Mouse (Mus musculus) heart, embryonic 16.5 days (tissue): Measurements from ENCODE around the gene Akain1. TPM values are rescaled to one million over a fixed set of nuclear protein-coding genes. Genes with fewer than 3 reads are reported as not detected.

Experiments
- ATAC-seq: fragments of 200-750 bp; cut with Nextera tagmentation; replicated peaks from 2 replicates; pipeline ENCODE4 v1.8.0; 2017; ENCODE audit warnings: moderate number of reproducible peaks; ENCODE audit not compliant: insufficient read depth, low FRiP score; ENCODE audit errors: extremely low read depth
- H3K27ac ChIP-seq: fragments of 300-500 bp; sonication (generic); 2 replicates; pipeline ENCODE4 v1.5.1; 2014; ENCODE audit warnings: mild to moderate bottlenecking, low read length, control low read depth, moderate library complexity
- H3K27me3 ChIP-seq: fragments of 300-500 bp; sonication (generic); 2 replicates; pipeline ENCODE4 v1.6.1; 2014; ENCODE audit warnings: low read length, mixed read lengths; ENCODE audit not compliant: control insufficient read depth, insufficient read depth
- H3K36me3 ChIP-seq: fragments of 300-500 bp; sonication (generic); 2 replicates; pipeline ENCODE4 v1.6.1; 2014; ENCODE audit not compliant: control insufficient read depth, insufficient read depth
- H3K4me1 ChIP-seq: fragments of 300-500 bp; sonication (generic); 2 replicates; pipeline ENCODE4 v1.6.1; 2014; ENCODE audit warnings: low read length, mixed read lengths; ENCODE audit not compliant: control insufficient read depth, insufficient read depth
- H3K4me2 ChIP-seq: fragments of 300-500 bp; sonication (generic); 2 replicates; pipeline ENCODE4 v1.6.1; 2014; ENCODE audit warnings: low read depth, mild to moderate bottlenecking, control low read depth, low read length
- H3K4me3 ChIP-seq: fragments of 300-500 bp; sonication (generic); 2 replicates; pipeline ENCODE4 v1.5.1; 2014; ENCODE audit warnings: mild to moderate bottlenecking, control low read depth, low read length
- H3K9ac ChIP-seq: fragments of 300-500 bp; sonication (generic); 2 replicates; pipeline ENCODE4 v1.6.1; 2014; ENCODE audit warnings: low read length, control low read depth
- H3K9me3 ChIP-seq: fragments of 300-500 bp; sonication (generic); replicated peaks from 2 replicates; pipeline ENCODE4 v1.6.1; 2016; ENCODE audit warnings: low read length; ENCODE audit not compliant: control insufficient read depth
- WGBS: fragments of 180-500 bp; shearing (Covaris S2); extraction: QIAGEN DNeasy Blood & Tissue Kit; methylation state at CpG from one replicate; pipeline ENCODE4 v1.1.7; 2014; 5-methylcytosine and 5-hydroxymethylcytosine counted together
- polyA plus RNA-seq: library from polyadenylated mRNA; unstranded; fragments of >200 nt; fragmentation: Nextera tagmentation; extraction: Ambion mirVana; gene quantifications from 2 replicates; pipeline ENCODE4 v1.2.1, GENCODE M21; 2015

Akain1 gene
- polyA plus RNA-seq, 1 experiment from 2014 or later = 0.05 TPM

DNA sequence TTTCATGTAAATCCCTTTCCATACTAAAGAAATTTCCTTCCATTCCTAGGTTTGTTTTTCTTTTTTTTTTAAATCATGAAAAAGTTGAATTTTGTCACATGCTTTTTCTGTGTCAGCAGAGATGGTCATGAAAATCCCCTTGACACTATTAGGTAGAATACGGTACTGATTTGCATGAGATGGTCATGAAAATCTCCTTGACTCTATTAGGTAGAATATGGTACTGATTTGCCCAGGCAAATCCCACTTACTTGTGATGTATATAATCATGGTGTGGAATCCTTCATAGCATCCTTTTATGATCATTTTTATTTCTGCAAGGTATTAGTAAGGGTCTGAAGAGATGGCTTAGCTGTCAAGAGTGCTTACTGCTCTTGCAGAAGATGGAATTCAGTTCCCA, 17.5 kb upstream of the Akain1 start:
- no peak overlapping the region for H3K9ac ChIP-seq
- 7% methylated on average over 1 of the region's 1 CpGs for WGBS
- no peaks in the 10 kb centered on the region for H3K36me3 ChIP-seq
- H3K4me2 ChIP-seq = no peak overlapping the region
- H3K4me3 ChIP-seq = no peak overlapping the region
- ATAC-seq = no peak
- H3K27ac ChIP-seq = no peak overlapping the region
- H3K9me3 ChIP-seq = no peaks in the 10 kb centered on the region
- no peaks in the 10 kb centered on the region for H3K4me1 ChIP-seq
- H3K27me3 ChIP-seq = no peaks in the 10 kb centered on the region

- H3K4me3 ChIP-seq = no peak overlapping the region
- no peak overlapping the region for H3K27ac ChIP-seq
- no peaks in the 10 kb centered on the region for H3K36me3 ChIP-seq
- no peak overlapping the region for H3K4me2 ChIP-seq
- H3K9ac ChIP-seq = no peak overlapping the region
- H3K4me1 ChIP-seq = peaks cover 13% of the 10 kb centered on the region
- WGBS = 60% methylated on average over 5 of the region's 5 CpGs
- ATAC-seq = no peak
- no peaks in the 10 kb centered on the region for H3K9me3 ChIP-seq
- peaks cover 15% of the 10 kb centered on the region for H3K27me3 ChIP-seq
These were observed 1.3 kb upstream of the Akain1 start for GRCm38 (mm10) chr17:69437836-69438235.

DNA sequence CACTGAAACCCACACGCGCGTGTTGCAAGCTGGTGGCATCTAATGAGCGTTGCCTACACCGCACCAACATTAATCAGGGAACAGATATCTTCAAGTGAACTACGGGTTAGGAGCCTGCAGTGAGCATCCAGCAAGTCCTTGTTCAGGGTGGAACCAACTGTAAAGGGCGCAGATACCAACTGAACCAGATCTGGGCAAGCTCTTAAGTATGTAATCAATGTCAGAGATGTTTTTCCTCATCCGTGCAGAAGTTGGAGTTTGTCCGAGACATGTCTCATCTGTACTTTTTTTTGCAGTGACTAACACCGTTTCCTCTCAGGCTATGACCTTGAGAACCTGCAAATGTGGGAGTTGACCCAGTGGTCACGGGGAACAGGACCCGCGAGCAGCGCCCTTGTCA, 640 bp upstream of the Akain1 start:
- peaks cover 15% of the 10 kb centered on the region for H3K27me3 ChIP-seq
- peaks cover 13% of the 10 kb centered on the region for H3K4me1 ChIP-seq
- H3K36me3 ChIP-seq = no peaks in the 10 kb centered on the region
- H3K9ac ChIP-seq = peak overlapping the region; percentile 31; the same call in 1 of the 2 replicates
- peak overlapping the region; percentile 43; the same call in 1 of the 2 replicates for H3K27ac ChIP-seq
- H3K9me3 ChIP-seq = no peaks in the 10 kb centered on the region
- peak overlapping the region; percentile 60 for H3K4me3 ChIP-seq
- WGBS = 28% methylated on average over 14 of the region's 14 CpGs
- peak overlapping the region; percentile 88 for H3K4me2 ChIP-seq
- ATAC-seq = no peak

DNA sequence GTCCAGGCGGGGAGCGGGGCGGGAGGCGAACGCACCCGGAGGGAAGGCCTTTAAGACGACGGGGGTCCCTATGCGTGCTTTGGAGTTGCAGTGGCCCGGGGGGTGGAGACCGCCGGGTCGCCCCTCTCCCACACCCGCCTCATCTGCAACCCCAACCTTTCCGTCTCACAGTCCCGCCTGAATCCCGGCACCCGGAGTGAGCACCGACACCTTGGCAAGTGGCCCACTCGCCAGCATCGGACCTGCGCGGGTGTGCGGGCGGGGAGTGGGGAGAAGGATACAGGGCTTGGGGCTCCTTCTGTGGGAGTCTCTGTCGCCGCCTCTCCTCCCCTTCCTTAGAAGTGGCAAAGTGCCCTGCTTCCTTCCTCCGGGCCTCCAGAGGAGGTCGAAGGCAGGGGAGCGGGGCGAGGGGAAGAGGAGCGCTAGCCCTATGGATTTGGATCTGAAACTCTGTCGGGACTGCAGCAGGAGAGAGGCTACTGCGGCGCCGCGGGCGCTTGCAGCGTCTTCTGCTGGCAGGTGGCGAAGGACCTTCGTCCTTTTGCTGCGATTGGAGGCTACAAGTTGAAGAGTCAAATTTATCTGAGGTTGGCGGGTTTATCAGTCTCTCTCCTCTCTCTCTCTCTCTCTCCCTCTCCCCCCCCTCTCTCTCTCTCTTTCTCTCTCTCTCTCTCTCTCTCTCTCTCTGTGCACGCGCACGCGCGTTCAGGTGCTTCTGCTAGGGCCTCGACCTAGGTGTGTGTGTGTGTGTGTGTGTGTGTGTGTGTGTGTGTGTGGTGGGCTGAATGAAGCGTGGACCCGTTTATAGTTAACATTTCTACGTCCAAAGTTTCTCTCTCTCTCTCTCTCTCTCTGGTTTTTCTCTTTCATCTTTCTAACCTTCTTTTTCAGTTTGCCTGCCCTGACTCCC, 700 bp downstream of the Akain1 start:
- peak overlapping the region; percentile 88 for H3K4me2 ChIP-seq
- H3K9me3 ChIP-seq = no peaks in the 10 kb centered on the region
- H3K27ac ChIP-seq = no peak overlapping the region
- H3K36me3 ChIP-seq = no peaks in the 10 kb centered on the region
- WGBS = under 1% methylated on average over 47 of the region's 52 CpGs
- ATAC-seq = 0 out of 2 replicates have a peak, but pooled peaks have one; percentile 23
- peaks cover 15% of the 10 kb centered on the region for H3K27me3 ChIP-seq
- H3K9ac ChIP-seq = no peak overlapping the region
- H3K4me1 ChIP-seq = peaks cover 13% of the 10 kb centered on the region
- H3K4me3 ChIP-seq = peak overlapping the region; percentile 60

DNA sequence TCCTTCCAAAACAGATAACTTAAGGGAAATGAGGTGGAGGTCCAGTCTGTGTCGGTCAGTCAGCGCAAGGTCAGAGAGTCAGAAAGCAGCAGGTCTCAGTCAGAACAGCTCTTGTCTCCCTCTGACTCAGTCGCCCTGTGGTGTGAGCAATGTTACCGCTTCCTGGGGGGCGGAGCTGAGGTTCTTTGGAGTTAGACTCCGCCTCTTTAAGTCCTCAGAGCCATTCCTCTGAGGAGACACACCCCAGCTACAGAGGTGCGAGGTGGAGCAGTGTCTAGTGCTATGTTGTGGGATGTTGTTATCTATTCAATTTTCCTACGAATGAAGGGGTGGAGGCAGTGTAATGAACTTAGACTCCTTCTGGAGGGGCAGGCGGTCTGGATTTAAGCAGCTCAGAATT, 1.9 kb downstream of the Akain1 start:
- H3K9ac ChIP-seq = no peak overlapping the region
- H3K4me1 ChIP-seq = peaks cover 13% of the 10 kb centered on the region
- no peak for ATAC-seq
- H3K36me3 ChIP-seq = no peaks in the 10 kb centered on the region
- no peak overlapping the region for H3K27ac ChIP-seq
- peaks cover 15% of the 10 kb centered on the region for H3K27me3 ChIP-seq
- 10% methylated on average over 9 of the region's 9 CpGs for WGBS
- no peak overlapping the region for H3K4me3 ChIP-seq
- H3K4me2 ChIP-seq = no peak overlapping the region
- H3K9me3 ChIP-seq = no peaks in the 10 kb centered on the region

GRCm38 (mm10) chr17:69448679-69449078, 9.6 kb downstream of the Akain1 start:
- Histone ChIP-seq H3K27me3 (no peaks in the 10 kb centered on the region), H3K9ac (no peak overlapping the region), H3K27ac (no peak overlapping the region), H3K9me3 (no peaks in the 10 kb centered on the region), H3K36me3 (no peaks in the 10 kb centered on the region), H3K4me3 (no peak overlapping the region), H3K4me2 (no peak overlapping the region), H3K4me1 (peaks cover 7% of the 10 kb centered on the region)
- no peak for ATAC-seq

DNA sequence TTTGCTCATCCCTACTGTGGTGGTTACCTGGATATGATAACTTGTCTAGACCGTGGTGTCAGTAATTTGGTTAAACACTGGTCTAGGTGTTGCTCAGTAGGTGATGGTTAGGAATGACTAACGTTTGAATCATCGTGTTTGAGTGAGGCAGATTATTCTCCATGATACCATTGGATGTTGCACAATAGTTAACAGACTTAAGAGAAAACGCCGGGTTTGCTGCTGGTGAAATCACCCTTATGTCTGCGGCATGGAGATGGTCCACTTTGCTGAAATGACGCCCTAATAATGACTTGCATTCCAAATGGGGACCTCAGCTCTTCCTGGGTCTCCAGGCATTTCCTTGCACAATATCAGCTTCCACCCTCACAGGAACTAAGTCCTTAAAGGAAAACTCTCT, 22.6 kb downstream of the Akain1 start:
- Histone ChIP-seq H3K4me1 (no peaks in the 10 kb centered on the region), H3K27me3 (no peaks in the 10 kb centered on the region), H3K4me2 (no peak overlapping the region), H3K4me3 (no peak overlapping the region), H3K27ac (no peak overlapping the region), H3K36me3 (no peaks in the 10 kb centered on the region), H3K9me3 (no peaks in the 10 kb centered on the region), H3K9ac (no peak overlapping the region)
- WGBS = 78% methylated on average over 7 of the region's 7 CpGs
- no peak for ATAC-seq

GRCm38 (mm10) chr17:69463037-69463436, 23.9 kb downstream of the Akain1 start:
- Histone ChIP-seq H3K36me3 (no peaks in the 10 kb centered on the region), H3K4me3 (no peak overlapping the region), H3K4me1 (no peaks in the 10 kb centered on the region), H3K4me2 (no peak overlapping the region), H3K9me3 (no peaks in the 10 kb centered on the region), H3K27me3 (no peaks in the 10 kb centered on the region), H3K27ac (no peak overlapping the region), H3K9ac (no peak overlapping the region)
- WGBS = 57% methylated on average over 3 of the region's 3 CpGs
- ATAC-seq = no peak

DNA sequence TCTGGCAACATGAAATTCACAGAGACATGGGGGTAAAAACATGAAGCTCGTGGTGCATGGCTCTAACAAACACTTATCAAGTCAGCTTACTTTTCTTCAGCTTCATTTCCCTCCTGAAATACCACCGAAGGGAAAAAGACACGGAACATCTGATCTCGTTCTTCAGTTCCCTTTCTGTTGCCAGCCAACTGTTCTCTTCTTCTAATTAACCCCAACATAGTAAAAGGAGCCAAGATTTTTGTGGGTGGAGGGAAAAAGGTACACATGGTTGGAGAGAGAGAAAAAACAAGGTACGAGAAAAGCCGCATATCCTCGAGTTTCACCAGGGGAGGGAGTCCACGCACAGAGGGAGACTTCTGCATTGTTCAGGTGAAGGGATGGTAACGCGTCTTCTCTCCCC, 32.0 kb downstream of the Akain1 start:
- ATAC-seq = no peak
- peaks cover 2% of the 10 kb centered on the region; the same call in 1 of the 2 replicates for H3K27me3 ChIP-seq
- no peaks in the 10 kb centered on the region for H3K36me3 ChIP-seq
- no peak overlapping the region for H3K27ac ChIP-seq
- H3K9me3 ChIP-seq = no peaks in the 10 kb centered on the region
- no peaks in the 10 kb centered on the region for H3K4me1 ChIP-seq
- no peak overlapping the region for H3K9ac ChIP-seq
- no peak overlapping the region for H3K4me2 ChIP-seq
- 48% methylated on average over 10 of the region's 10 CpGs for WGBS
- no peak overlapping the region for H3K4me3 ChIP-seq
